Mouse (Mus musculus): ENCODE data around the gene Gm9758. TPM values are rescaled to one million over a fixed set of nuclear protein-coding genes. Genes with fewer than 3 reads are reported as not detected.
"Not testable (repeated sequence)": the region's sequence is repeated elsewhere in the genome, so short reads cannot be mapped to it uniquely, and the experiment has no call there.

Gene Gm9758
- polyA plus RNA-seq, 1 experiment from 2014 or later = not detected

DNA sequence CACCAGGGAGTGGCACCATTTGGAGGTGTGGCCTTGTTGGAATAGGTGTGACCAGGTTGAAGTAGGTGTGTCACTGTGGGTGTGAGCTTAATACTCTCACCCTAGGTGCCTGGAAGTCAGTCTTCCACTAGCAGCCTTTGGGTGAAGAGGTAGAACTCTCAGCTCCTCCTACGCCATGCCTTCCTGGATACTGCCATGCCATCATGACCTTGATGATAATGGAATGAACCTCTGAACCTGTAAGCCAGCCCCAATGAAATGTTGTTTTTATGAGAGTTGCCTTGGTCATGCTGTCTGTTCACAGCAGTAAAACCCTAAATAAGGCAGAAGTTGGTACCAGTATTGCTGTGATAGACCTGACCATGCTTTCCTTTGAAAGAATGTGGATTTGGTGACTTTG is 26.3 kb upstream of the Gm9758 start:
- H3K9ac ChIP-seq (ENCODE audit: low read depth, low read length); H3K36me3 ChIP-seq (ENCODE audit: control insufficient read depth, insufficient read depth); ATAC-seq (ENCODE audit: low read depth); H3K4me2 ChIP-seq (ENCODE audit: low read depth, low read length); H3K4me3 ChIP-seq (ENCODE audit: low read depth, low read length); H3K4me1 ChIP-seq (ENCODE audit: control insufficient read depth, low read depth, low read length); H3K27me3 ChIP-seq (ENCODE audit: control insufficient read depth, insufficient read depth, low read depth, low read length); H3K27ac ChIP-seq (ENCODE audit: low read length); H3K9me3 ChIP-seq (replicated peaks; ENCODE audit: control insufficient read depth, low read length): not testable (repeated sequence)
- 53% methylated on average over 1 of the region's 1 CpGs for WGBS (ENCODE audit: insufficient replicate concordance)

GRCm38 (mm10) chr5:14938329-14938728 is 23.6 kb upstream of the Gm9758 start, which contains the start of gene Speer4e:
Gene Speer4e, minus strand, starts transcription at chr5:14938429.
- ATAC-seq (ENCODE audit: low read depth); H3K27ac ChIP-seq (ENCODE audit: low read length); H3K27me3 ChIP-seq (ENCODE audit: control insufficient read depth, insufficient read depth, low read depth, low read length); H3K4me1 ChIP-seq (ENCODE audit: control insufficient read depth, low read depth, low read length); H3K9me3 ChIP-seq (replicated peaks; ENCODE audit: control insufficient read depth, low read length); H3K36me3 ChIP-seq (ENCODE audit: control insufficient read depth, insufficient read depth); H3K4me2 ChIP-seq (ENCODE audit: low read depth, low read length); H3K4me3 ChIP-seq (ENCODE audit: low read depth, low read length); H3K9ac ChIP-seq (ENCODE audit: low read depth, low read length): not testable (repeated sequence)
- WGBS (ENCODE audit: insufficient replicate concordance) = 21% methylated on average over 1 of the region's 1 CpGs

DNA sequence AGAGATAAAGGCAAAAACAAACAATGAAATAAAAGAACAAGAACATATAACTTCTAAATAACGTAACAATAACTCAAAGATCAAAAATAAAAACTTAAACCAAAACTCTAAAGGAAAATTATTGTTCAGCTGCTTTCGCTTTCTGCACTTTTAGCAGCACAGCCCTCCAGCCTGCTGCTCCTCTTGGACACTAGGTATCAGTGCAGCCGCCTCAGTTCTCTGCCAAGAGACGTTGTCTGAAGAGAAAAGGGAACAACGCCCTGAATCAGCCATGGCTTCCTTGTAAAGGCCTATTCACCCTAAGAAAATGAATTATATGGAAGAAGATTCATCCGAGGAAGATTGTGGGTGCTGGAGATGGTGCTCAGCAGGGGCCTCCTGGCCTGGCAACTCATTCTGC is 19.0 kb upstream of the Gm9758 start:
- not testable (repeated sequence) for H3K27ac ChIP-seq (ENCODE audit: low read length); H3K4me3 ChIP-seq (ENCODE audit: low read depth, low read length); H3K9me3 ChIP-seq (replicated peaks; ENCODE audit: control insufficient read depth, low read length); ATAC-seq (ENCODE audit: low read depth); H3K9ac ChIP-seq (ENCODE audit: low read depth, low read length); H3K4me2 ChIP-seq (ENCODE audit: low read depth, low read length); H3K4me1 ChIP-seq (ENCODE audit: control insufficient read depth, low read depth, low read length); H3K36me3 ChIP-seq (ENCODE audit: control insufficient read depth, insufficient read depth); H3K27me3 ChIP-seq (ENCODE audit: control insufficient read depth, insufficient read depth, low read depth, low read length)
- WGBS (ENCODE audit: insufficient replicate concordance) = 52% methylated on average over 5 of the region's 6 CpGs

- not testable (repeated sequence) for H3K4me2 ChIP-seq (ENCODE audit: low read depth, low read length); H3K9me3 ChIP-seq (replicated peaks; ENCODE audit: control insufficient read depth, low read length); H3K27me3 ChIP-seq (ENCODE audit: control insufficient read depth, insufficient read depth, low read depth, low read length); H3K27ac ChIP-seq (ENCODE audit: low read length); H3K9ac ChIP-seq (ENCODE audit: low read depth, low read length); H3K4me3 ChIP-seq (ENCODE audit: low read depth, low read length); H3K4me1 ChIP-seq (ENCODE audit: control insufficient read depth, low read depth, low read length); ATAC-seq (ENCODE audit: low read depth); H3K36me3 ChIP-seq (ENCODE audit: control insufficient read depth, insufficient read depth)
- 24% methylated on average over 4 of the region's 4 CpGs for WGBS (ENCODE audit: insufficient replicate concordance)
These were observed 12.3 kb upstream of the Gm9758 start for GRCm38 (mm10) chr5:14927047-14927446.

DNA sequence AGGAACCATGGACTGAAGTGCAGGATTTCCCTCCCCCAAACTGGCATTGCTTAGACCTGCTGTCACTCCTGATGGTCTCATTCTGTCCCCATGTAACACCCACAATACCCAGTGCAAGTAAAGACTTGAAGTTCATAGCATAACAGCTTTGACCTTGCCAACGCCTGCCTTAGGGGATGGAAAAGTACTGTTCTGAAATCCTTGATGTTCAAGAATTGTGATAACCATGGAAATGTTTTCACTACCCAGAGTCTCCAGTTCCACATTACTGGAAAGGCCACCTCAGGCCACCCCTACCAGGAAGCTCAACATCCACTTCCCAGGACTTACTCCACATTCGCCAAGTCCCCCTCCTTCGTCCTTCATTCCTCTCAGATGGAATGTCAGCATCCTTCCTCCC is 338 bp downstream of the Gm9758 start:
- not testable (repeated sequence) for H3K4me2 ChIP-seq (ENCODE audit: low read depth, low read length); H3K4me3 ChIP-seq (ENCODE audit: low read depth, low read length); H3K9ac ChIP-seq (ENCODE audit: low read depth, low read length); H3K27ac ChIP-seq (ENCODE audit: low read length); H3K27me3 ChIP-seq (ENCODE audit: control insufficient read depth, insufficient read depth, low read depth, low read length); ATAC-seq (ENCODE audit: low read depth); H3K9me3 ChIP-seq (replicated peaks; ENCODE audit: control insufficient read depth, low read length); H3K36me3 ChIP-seq (ENCODE audit: control insufficient read depth, insufficient read depth); H3K4me1 ChIP-seq (ENCODE audit: control insufficient read depth, low read depth, low read length)
- WGBS (ENCODE audit: insufficient replicate concordance) = 47% methylated on average over 2 of the region's 3 CpGs

DNA sequence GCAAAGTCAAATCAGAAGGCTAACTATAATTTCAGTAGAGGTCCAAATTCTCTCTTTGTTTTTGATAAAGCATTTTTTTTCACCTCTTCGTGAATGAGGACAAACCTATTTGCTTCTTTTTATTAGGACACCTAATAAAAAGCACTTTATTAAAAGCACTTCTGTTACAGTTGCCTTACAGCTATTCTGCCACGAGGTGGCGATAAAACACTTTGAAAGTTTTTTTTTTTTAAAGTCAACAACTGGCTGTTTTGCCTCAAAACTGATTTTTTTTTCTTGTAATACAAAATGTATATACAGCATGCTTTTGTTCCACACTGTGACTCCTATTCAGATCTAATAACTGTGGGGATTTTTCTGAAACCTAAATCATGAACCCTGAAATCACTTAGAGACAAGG is 11.2 kb downstream of the Gm9758 start:
- not testable (repeated sequence) for H3K36me3 ChIP-seq (ENCODE audit: control insufficient read depth, insufficient read depth); H3K27ac ChIP-seq (ENCODE audit: low read length); H3K4me1 ChIP-seq (ENCODE audit: control insufficient read depth, low read depth, low read length); ATAC-seq (ENCODE audit: low read depth); H3K9me3 ChIP-seq (replicated peaks; ENCODE audit: control insufficient read depth, low read length); H3K4me2 ChIP-seq (ENCODE audit: low read depth, low read length); H3K9ac ChIP-seq (ENCODE audit: low read depth, low read length); H3K27me3 ChIP-seq (ENCODE audit: control insufficient read depth, insufficient read depth, low read depth, low read length); H3K4me3 ChIP-seq (ENCODE audit: low read depth, low read length)
- WGBS (ENCODE audit: insufficient replicate concordance) = 8% methylated on average over 3 of the region's 3 CpGs

DNA sequence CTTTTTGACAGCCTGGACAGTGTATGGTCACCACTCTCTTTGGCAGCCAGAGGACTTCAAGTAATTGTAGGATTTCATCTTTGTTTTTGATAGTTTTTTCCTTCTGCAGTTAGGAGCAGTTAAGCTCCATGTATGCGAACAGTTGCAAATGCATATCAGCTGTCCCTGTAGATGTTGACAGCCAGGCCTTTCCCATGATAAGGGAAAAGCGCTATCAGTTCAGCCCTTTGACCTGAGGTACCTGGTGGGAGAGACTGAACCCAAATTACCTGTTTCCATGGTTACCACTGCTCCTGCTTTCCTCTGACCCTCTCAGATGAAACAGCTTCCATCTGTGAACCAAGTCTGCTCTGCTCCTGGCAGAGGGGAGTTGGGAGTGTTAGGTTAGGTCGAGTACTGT is 22.5 kb downstream of the Gm9758 start:
- no peak for ATAC-seq (ENCODE audit: low read depth)
- Histone ChIP-seq H3K4me3 (ENCODE audit: low read depth, low read length) (no peak overlapping the region), H3K4me1 (ENCODE audit: control insufficient read depth, low read depth, low read length) (no peaks in the 10 kb centered on the region), H3K27ac (ENCODE audit: low read length) (no peak overlapping the region), H3K36me3 (ENCODE audit: control insufficient read depth, insufficient read depth) (no peaks in the 10 kb centered on the region), H3K9ac (ENCODE audit: low read depth, low read length) (no peak overlapping the region), H3K4me2 (ENCODE audit: low read depth, low read length) (no peak overlapping the region), H3K27me3 (ENCODE audit: control insufficient read depth, insufficient read depth, low read depth, low read length) (no peaks in the 10 kb centered on the region), H3K9me3 (replicated peaks; ENCODE audit: control insufficient read depth, low read length) (no peaks in the 10 kb centered on the region)
- WGBS (ENCODE audit: insufficient replicate concordance) = 36% methylated on average over 3 of the region's 3 CpGs

DNA sequence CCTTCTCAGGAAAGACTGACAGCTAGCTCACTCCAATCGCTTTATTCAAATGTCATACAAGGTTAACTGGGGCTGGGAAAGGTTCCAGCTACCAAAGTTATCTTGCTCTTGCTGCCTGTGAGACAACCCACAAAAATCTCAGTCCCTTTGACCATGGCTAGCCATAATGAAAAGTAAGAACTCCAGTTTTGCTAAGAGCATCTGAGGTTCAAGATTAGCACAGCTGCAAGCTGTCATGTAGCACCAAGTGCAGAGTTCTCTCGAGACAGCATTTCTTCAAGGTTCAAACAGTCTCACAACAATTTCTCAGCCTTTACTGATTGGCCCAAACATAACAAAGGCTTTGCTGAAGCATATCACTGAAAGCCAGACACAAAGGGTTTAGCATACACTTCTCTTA is 29.4 kb downstream of the Gm9758 start:
- 41% methylated on average over 1 of the region's 2 CpGs for WGBS (ENCODE audit: insufficient replicate concordance)
- not testable (repeated sequence) for ATAC-seq (ENCODE audit: low read depth); H3K27me3 ChIP-seq (ENCODE audit: control insufficient read depth, insufficient read depth, low read depth, low read length); H3K9ac ChIP-seq (ENCODE audit: low read depth, low read length); H3K4me2 ChIP-seq (ENCODE audit: low read depth, low read length); H3K4me3 ChIP-seq (ENCODE audit: low read depth, low read length); H3K27ac ChIP-seq (ENCODE audit: low read length); H3K36me3 ChIP-seq (ENCODE audit: control insufficient read depth, insufficient read depth); H3K9me3 ChIP-seq (replicated peaks; ENCODE audit: control insufficient read depth, low read length); H3K4me1 ChIP-seq (ENCODE audit: control insufficient read depth, low read depth, low read length)

All from liver, embryonic 16.5 days (tissue).